Mouse (Mus musculus): ENCODE measurements around the gene Rin2.

Rin2 gene

GRCm38 (mm10) chr2:145832836-145833221 is 157.8 kb downstream of the Rin2 start:
- no peak for DNase-seq

- DNase-seq, result no peak
These were observed 158.3 kb downstream of the Rin2 start for GRCm38 (mm10) chr2:145833341-145833740.

- no peak for DNase-seq
These were observed 160.9 kb downstream of the Rin2 start for GRCm38 (mm10) chr2:145835920-145836319.

- no peak for DNase-seq
These were observed 163.7 kb downstream of the Rin2 start for GRCm38 (mm10) chr2:145838675-145839074.

- no peak for DNase-seq
These were observed 164.7 kb downstream of the Rin2 start for GRCm38 (mm10) chr2:145839565-145840315.

GRCm38 (mm10) chr2:145840320-145840719 is 165.3 kb downstream of the Rin2 start:
- no peak for DNase-seq

GRCm38 (mm10) chr2:145840910-145841870 is 166.2 kb downstream of the Rin2 start:
- DNase-seq, result no peak

GRCm38 (mm10) chr2:145843322-145843721 is 168.3 kb downstream of the Rin2 start:
- no peak for DNase-seq

- DNase-seq, result no peak
These were observed 171.6 kb downstream of the Rin2 start for GRCm38 (mm10) chr2:145846595-145846994.

- no peak for DNase-seq
These were observed 174.3 kb downstream of the Rin2 start for GRCm38 (mm10) chr2:145849170-145849905.

- DNase-seq, result no peak
These were observed 175.8 kb downstream of the Rin2 start for GRCm38 (mm10) chr2:145850779-145851178.

- DNase-seq, result no peak
These were observed 180.8 kb downstream of the Rin2 start for GRCm38 (mm10) chr2:145855831-145856230.

- peak; percentile 23 for DNase-seq
These were observed 182.8 kb downstream of the Rin2 start for GRCm38 (mm10) chr2:145857864-145858263.

- peak; percentile 54 for DNase-seq
These were observed 184.5 kb downstream of the Rin2 start for GRCm38 (mm10) chr2:145859442-145859931.

- DNase-seq, result peak; percentile 82
These were observed 185.2 kb downstream of the Rin2 start for GRCm38 (mm10) chr2:145859932-145860801.

GRCm38 (mm10) chr2:145861193-145862123 is 186.4 kb downstream of the Rin2 start:
- no peak for DNase-seq

GRCm38 (mm10) chr2:145862206-145862817 is 187.3 kb downstream of the Rin2 start:
- no peak for DNase-seq

- DNase-seq, result no peak
These were observed 190.3 kb downstream of the Rin2 start for GRCm38 (mm10) chr2:145865344-145865743.

GRCm38 (mm10) chr2:145866238-145866637 is 191.2 kb downstream of the Rin2 start:
- no peak for DNase-seq

Data from right cerebral cortex, postnatal 14 days (tissue).